Mouse (Mus musculus): ENCODE measurements around the gene Rai1. TPM values are rescaled to one million over a fixed set of nuclear protein-coding genes. Genes with fewer than 3 reads are reported as not detected.
A peak's percentile ranks its signal among the peaks of the same experiment; 100 is the strongest.

Gene Rai1
- polyA plus RNA-seq, 1 experiment from 2014 or later: 28.5 TPM

DNA sequence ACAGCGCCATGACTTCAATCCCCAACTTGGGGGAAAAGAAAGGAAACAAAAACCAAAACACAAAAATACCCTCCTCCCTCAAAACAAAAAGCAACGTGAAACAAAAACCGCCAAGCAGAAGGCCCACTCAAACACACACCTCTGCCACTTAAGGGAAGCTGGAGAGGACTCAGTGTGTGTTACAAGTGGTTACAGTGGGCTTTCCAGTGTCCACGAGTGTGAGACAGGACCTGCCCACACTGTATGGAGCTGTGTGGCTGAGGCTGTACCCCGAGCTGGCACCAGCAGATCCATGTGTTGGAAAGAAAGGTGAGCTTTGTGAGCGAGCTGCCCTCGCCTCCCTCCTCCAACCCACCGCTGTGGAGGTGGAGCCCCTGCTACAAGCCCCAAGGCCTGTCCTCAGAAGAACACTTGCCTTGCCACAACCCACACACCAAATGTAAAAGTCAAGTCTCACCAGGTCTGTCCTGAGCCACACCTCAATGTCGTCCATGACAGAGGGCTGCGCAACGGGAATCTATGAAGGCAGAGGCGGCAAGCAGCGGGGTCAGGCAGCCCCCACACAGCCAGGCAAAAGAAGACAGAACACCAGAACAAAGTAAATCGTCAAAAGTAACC lies 127.7 kb downstream of the Rai1 start:
- ATAC-seq (replicated peaks; ENCODE audit: low FRiP score): no peak
- H3K27ac ChIP-seq (ENCODE audit: low read depth, low read length): no peak overlapping the region
- H3K4me1 ChIP-seq (replicated peaks; ENCODE audit: control insufficient read depth, insufficient read depth, low read length): peaks cover 2% of the 10 kb centered on the region; the same call in 1 of the 2 replicates
- no peak overlapping the region for H3K4me3 ChIP-seq (ENCODE audit: low read depth, low read length)
- WGBS: 80% methylated on average over 14 of the region's 14 CpGs
- no peak overlapping the region for H3K9ac ChIP-seq (ENCODE audit: low read length)
- H3K27me3 ChIP-seq (ENCODE audit: control insufficient read depth, insufficient read depth, low read length): no peaks in the 10 kb centered on the region
- no peak for DNase-seq (ENCODE audit: low spot score)
- H3K4me2 ChIP-seq (ENCODE audit: low read depth, low read length, severe bottlenecking): no peak overlapping the region
- no peaks in the 10 kb centered on the region for H3K36me3 ChIP-seq (ENCODE audit: control insufficient read depth, insufficient read depth, low read length)
- H3K9me3 ChIP-seq (ENCODE audit: control insufficient read depth, low read length): no peaks in the 10 kb centered on the region

DNA sequence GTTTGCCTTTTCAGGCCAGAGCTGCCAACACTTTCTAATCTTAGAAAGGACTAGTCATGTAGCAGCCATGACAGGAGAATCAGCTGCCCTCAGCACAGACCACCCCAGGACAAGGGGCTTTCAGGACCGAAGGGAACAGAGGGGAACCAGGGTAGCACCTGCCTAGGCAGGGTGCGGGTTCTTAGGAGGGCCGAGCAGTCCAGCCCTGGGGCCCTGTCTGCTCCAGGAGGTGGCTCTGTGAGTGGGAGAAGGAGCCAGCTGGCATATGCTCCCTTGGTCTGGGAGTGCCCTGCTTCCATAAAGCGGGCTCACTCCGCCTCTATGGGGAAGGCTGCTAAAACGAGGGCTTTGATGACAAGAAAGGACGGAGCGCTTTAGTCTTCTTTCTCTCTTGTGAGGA lies 128.4 kb downstream of the Rai1 start:
- H3K36me3 ChIP-seq (ENCODE audit: control insufficient read depth, insufficient read depth, low read length): no peaks in the 10 kb centered on the region
- WGBS: 59% methylated on average over 8 of the region's 8 CpGs
- H3K27me3 ChIP-seq (ENCODE audit: control insufficient read depth, insufficient read depth, low read length): no peaks in the 10 kb centered on the region
- peak overlapping the region; percentile 10; the same call in 1 of the 2 replicates for H3K9ac ChIP-seq (ENCODE audit: low read length)
- no peak for ATAC-seq (replicated peaks; ENCODE audit: low FRiP score)
- peaks cover 2% of the 10 kb centered on the region; the same call in 1 of the 2 replicates for H3K4me1 ChIP-seq (replicated peaks; ENCODE audit: control insufficient read depth, insufficient read depth, low read length)
- no peak overlapping the region for H3K4me2 ChIP-seq (ENCODE audit: low read depth, low read length, severe bottlenecking)
- DNase-seq (ENCODE audit: low spot score): no peak
- H3K9me3 ChIP-seq (ENCODE audit: control insufficient read depth, low read length): no peaks in the 10 kb centered on the region
- no peak overlapping the region for H3K4me3 ChIP-seq (ENCODE audit: low read depth, low read length)
- no peak overlapping the region for H3K27ac ChIP-seq (ENCODE audit: low read depth, low read length)

DNA sequence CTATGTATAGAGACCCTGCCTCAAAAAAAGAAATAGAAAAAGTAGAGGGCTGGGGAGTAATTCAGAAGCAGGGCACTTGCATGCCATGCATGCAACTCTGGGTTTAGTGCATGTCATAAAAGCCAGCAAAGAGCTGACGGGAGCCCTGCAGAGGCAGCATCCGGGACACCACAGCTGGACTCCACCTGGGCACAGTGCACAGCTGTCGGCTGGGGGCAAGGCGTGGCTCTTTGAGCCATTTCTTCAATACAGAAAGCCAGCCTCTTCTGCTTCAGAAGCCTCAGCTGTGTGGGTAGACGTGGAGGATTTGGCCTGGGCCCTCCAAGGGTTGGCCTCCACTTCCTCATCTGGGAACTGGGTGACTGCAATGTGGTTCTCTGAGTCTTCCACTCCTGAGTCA lies 130.5 kb downstream of the Rai1 start:
- Histone ChIP-seq H3K9me3 (ENCODE audit: control insufficient read depth, low read length) (no peaks in the 10 kb centered on the region), H3K9ac (ENCODE audit: low read length) (no peak overlapping the region), H3K27ac (ENCODE audit: low read depth, low read length) (no peak overlapping the region), H3K27me3 (ENCODE audit: control insufficient read depth, insufficient read depth, low read length) (no peaks in the 10 kb centered on the region), H3K4me2 (ENCODE audit: low read depth, low read length, severe bottlenecking) (no peak overlapping the region), H3K36me3 (ENCODE audit: control insufficient read depth, insufficient read depth, low read length) (no peaks in the 10 kb centered on the region), H3K4me1 (replicated peaks; ENCODE audit: control insufficient read depth, insufficient read depth, low read length) (peaks cover 2% of the 10 kb centered on the region; the same call in 1 of the 2 replicates), H3K4me3 (ENCODE audit: low read depth, low read length) (no peak overlapping the region)
- 88% methylated on average over 5 of the region's 5 CpGs for WGBS
- ATAC-seq (replicated peaks; ENCODE audit: low FRiP score) (no peak), DNase-seq (ENCODE audit: low spot score) (no peak)

DNA sequence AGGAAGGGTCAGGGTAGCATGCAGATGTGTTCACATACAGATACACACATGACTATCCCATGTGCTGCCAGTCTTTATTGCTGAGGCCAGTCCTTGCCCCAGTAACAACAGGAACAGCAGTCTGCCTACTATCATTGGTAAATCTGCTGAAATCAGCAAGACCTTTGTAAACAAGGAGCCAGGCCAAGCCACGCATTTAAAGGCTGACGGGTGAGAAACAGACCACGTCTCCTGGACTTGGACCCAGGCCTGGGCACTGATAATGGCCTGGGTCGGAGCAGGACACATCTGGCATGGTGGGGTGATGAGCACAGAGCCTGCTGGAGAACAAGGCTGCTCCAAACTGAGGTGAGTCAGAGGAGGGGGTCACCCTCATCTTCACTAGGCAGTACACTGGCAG lies 135.7 kb downstream of the Rai1 start:
- Histone ChIP-seq H3K36me3 (ENCODE audit: control insufficient read depth, insufficient read depth, low read length) (no peaks in the 10 kb centered on the region), H3K27me3 (ENCODE audit: control insufficient read depth, insufficient read depth, low read length) (no peaks in the 10 kb centered on the region), H3K4me3 (ENCODE audit: low read depth, low read length) (no peak overlapping the region), H3K27ac (ENCODE audit: low read depth, low read length) (no peak overlapping the region), H3K4me2 (ENCODE audit: low read depth, low read length, severe bottlenecking) (no peak overlapping the region), H3K9me3 (ENCODE audit: control insufficient read depth, low read length) (no peaks in the 10 kb centered on the region), H3K9ac (ENCODE audit: low read length) (no peak overlapping the region), H3K4me1 (replicated peaks; ENCODE audit: control insufficient read depth, insufficient read depth, low read length) (no peaks in the 10 kb centered on the region)
- WGBS: 96% methylated on average over 4 of the region's 4 CpGs
- no peak for ATAC-seq (replicated peaks; ENCODE audit: low FRiP score)
- DNase-seq (ENCODE audit: low spot score): no peak

DNA sequence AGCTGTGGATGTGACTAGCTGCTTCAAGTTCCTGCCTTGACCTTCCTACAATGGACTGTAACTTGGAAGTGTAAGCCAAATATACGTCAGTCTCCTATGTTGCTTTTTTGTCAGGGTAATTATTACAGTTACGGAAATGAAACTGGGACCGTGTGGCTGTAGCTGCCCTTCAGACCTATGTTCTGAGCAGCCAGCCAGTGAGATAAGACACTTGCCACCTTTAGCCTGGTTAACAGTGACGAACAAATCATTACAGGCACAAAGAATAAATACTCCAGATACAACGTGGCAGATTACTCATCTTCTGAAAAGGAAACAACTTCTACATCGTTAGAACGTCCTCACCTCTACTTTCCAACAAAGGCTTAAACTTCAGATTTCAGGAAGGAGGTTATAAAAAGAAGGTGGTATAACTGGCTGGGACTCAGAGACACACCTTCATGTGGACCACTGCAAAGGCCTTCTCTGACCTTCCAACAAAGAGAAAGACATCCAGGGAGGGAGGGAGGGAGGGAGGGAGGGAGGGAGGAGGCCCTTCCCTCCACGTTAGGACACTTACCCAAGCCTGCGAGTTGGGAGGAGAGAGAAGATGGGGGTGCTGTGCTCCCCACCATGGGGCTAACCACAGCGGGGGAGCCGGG lies 139.8 kb downstream of the Rai1 start:
- Histone ChIP-seq H3K4me2 (ENCODE audit: low read depth, low read length, severe bottlenecking) (no peak overlapping the region), H3K9ac (ENCODE audit: low read length) (no peak overlapping the region), H3K4me1 (replicated peaks; ENCODE audit: control insufficient read depth, insufficient read depth, low read length) (peaks cover 5% of the 10 kb centered on the region; the same call in 1 of the 2 replicates), H3K4me3 (ENCODE audit: low read depth, low read length) (no peak overlapping the region), H3K36me3 (ENCODE audit: control insufficient read depth, insufficient read depth, low read length) (no peaks in the 10 kb centered on the region; the same call in 1 of the 2 replicates), H3K27me3 (ENCODE audit: control insufficient read depth, insufficient read depth, low read length) (no peaks in the 10 kb centered on the region), H3K9me3 (ENCODE audit: control insufficient read depth, low read length) (no peaks in the 10 kb centered on the region), H3K27ac (ENCODE audit: low read depth, low read length) (no peak overlapping the region)
- no peak for ATAC-seq (replicated peaks; ENCODE audit: low FRiP score)
- DNase-seq (ENCODE audit: low spot score): no peak
- WGBS: 75% methylated on average over 11 of the region's 11 CpGs

DNA sequence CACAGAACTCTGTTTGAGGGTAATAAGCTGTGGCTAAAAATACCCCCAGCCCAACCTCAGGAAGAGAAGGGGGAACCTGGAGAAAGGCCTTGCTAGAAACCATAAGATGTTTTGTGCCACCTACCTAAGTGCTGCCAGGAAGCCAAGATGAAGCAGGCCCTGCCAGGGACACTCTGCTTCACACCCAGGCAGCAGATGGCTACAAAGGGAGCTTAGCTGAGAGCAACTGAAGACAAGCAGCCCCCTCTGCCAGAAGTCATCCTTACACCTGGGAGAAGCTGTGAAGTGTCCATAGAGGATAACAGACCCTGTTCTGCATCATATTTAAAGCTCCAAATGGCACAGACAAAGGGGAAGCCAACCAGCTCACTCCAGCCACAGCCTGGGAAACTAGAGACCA lies 141.3 kb downstream of the Rai1 start:
- H3K9me3 ChIP-seq (ENCODE audit: control insufficient read depth, low read length): no peaks in the 10 kb centered on the region
- no peaks in the 10 kb centered on the region for H3K27me3 ChIP-seq (ENCODE audit: control insufficient read depth, insufficient read depth, low read length)
- no peak overlapping the region for H3K9ac ChIP-seq (ENCODE audit: low read length)
- no peak for DNase-seq (ENCODE audit: low spot score)
- no peaks in the 10 kb centered on the region; the same call in 1 of the 2 replicates for H3K36me3 ChIP-seq (ENCODE audit: control insufficient read depth, insufficient read depth, low read length)
- H3K4me2 ChIP-seq (ENCODE audit: low read depth, low read length, severe bottlenecking): no peak overlapping the region
- H3K4me1 ChIP-seq (replicated peaks; ENCODE audit: control insufficient read depth, insufficient read depth, low read length): peaks cover 5% of the 10 kb centered on the region; the same call in 1 of the 2 replicates
- no peak for ATAC-seq (replicated peaks; ENCODE audit: low FRiP score)
- no peak overlapping the region for H3K27ac ChIP-seq (ENCODE audit: low read depth, low read length)
- no peak overlapping the region for H3K4me3 ChIP-seq (ENCODE audit: low read depth, low read length)

DNA sequence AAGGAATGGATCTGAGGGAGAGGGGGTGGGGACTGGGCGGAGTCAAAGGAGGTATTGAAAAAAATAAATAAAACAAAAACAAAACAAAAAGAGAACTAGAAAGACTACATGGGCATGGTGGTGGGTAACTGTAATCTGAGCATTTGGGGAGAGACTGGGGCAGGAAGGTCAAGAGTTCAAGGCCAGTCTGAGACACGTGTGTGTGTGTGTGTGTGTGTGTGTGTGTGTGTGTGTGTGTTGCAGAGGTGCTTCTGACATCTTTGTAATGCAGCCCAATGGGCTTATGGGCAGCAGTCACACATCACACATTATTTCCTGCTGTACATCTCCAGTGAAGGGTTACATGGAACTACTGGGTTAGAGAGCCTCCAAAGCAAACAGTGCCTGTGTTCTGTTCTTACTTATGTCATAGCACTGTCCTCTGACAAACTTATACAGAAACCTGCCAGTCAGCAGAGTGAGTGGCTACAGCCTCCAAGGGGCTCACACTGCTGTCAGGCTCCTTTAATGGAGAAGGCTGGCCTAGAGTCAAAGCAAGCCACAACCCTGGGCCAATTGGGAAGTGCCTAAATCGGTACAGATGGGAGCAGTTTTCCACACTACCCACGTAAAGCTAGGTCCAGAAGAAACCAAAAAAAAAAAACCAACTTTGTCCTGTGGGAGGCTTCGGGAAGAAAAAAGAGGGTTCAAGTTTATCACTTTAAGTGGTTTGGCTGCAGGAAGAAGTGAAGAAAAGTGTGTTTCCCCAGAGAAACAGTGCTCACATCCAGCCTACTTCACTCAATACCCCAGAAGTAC lies 143.1 kb downstream of the Rai1 start:
- Histone ChIP-seq H3K36me3 (ENCODE audit: control insufficient read depth, insufficient read depth, low read length) (no peaks in the 10 kb centered on the region; the same call in 1 of the 2 replicates), H3K4me1 (replicated peaks; ENCODE audit: control insufficient read depth, insufficient read depth, low read length) (peaks cover 7% of the 10 kb centered on the region; the same call in 1 of the 2 replicates), H3K4me2 (ENCODE audit: low read depth, low read length, severe bottlenecking) (no peak overlapping the region), H3K9me3 (ENCODE audit: control insufficient read depth, low read length) (no peaks in the 10 kb centered on the region), H3K4me3 (ENCODE audit: low read depth, low read length) (no peak overlapping the region), H3K27ac (ENCODE audit: low read depth, low read length) (no peak overlapping the region; the same call in 1 of the 2 replicates), H3K27me3 (ENCODE audit: control insufficient read depth, insufficient read depth, low read length) (no peaks in the 10 kb centered on the region), H3K9ac (ENCODE audit: low read length) (0 out of 2 replicates have a peak overlapping the region, but pooled peaks have one; percentile 2)
- DNase-seq (ENCODE audit: low spot score): no peak
- no peak for ATAC-seq (replicated peaks; ENCODE audit: low FRiP score)
- 62% methylated on average over 5 of the region's 5 CpGs for WGBS
